Mouse (Mus musculus) CH12.LX (cell line): Measurements from ENCODE around the gene Prrt4. TPM values are rescaled to one million over a fixed set of nuclear protein-coding genes. Genes with fewer than 3 reads are reported as not detected.

ENCODE experiments used
- DNase-seq: peaks from one replicate; pipeline ENCODE4 v3.0.0-alpha.2; 2013; ENCODE audit errors: extremely low read depth
- H3K27ac ChIP-seq: 2 replicates; pipeline ENCODE4 v1.5.1; 2012; ENCODE audit warnings: low read depth, mild to moderate bottlenecking, control low read depth, moderate library complexity; ENCODE audit not compliant: insufficient read depth
- H3K27me3 ChIP-seq: replicated peaks from 2 replicates; pipeline ENCODE3; 2012; ENCODE audit warnings: inconsistent platforms
- H3K36me3 ChIP-seq, 2 experiments: replicated peaks in 1 of 2; 2 replicates each; pipeline versions ENCODE3 to v1.6.1; 2012; ENCODE audit warnings: inconsistent platforms in 1 of 2, low read length in 1 of 2, mild to moderate bottlenecking in 1 of 2, mixed read lengths in 1 of 2, moderate library complexity in 1 of 2; ENCODE audit not compliant: control insufficient read depth in 1 of 2, insufficient read depth in 1 of 2
- H3K4me1 ChIP-seq, 2 experiments: 2 replicates each; pipeline ENCODE4 v1.6.1; 2012; ENCODE audit warnings: inconsistent platforms in 1 of 2, moderate library complexity in 1 of 2; ENCODE audit not compliant: insufficient read depth in 2 of 2, control insufficient read depth in 1 of 2
- H3K4me2 ChIP-seq: 2 replicates; pipeline ENCODE4 v1.6.1; 2012; ENCODE audit warnings: low read depth, mild to moderate bottlenecking, control low read depth; ENCODE audit not compliant: poor library complexity, insufficient read depth, severe bottlenecking
- H3K4me3 ChIP-seq, 3 experiments: fragments of 150-350 bp in 1 of 3; sonication (generic) in 1 of 3; replicated peaks in 1 of 3; 2 replicates each; pipeline versions ENCODE3 to v1.5.1; 2011 to 2012; ENCODE audit warnings: low read depth in 2 of 3, low read length in 2 of 3, mild to moderate bottlenecking in 2 of 3, moderate library complexity in 2 of 3, control low read depth in 1 of 3, improper control_type of control experiment in 1 of 3, inconsistent platforms in 1 of 3, mixed read lengths in 1 of 3; ENCODE audit not compliant: poor library complexity in 1 of 3
- H3K79me2 ChIP-seq: replicated peaks from 2 replicates; pipeline ENCODE4 v1.6.1; 2012; ENCODE audit warnings: mild to moderate bottlenecking, moderate library complexity; ENCODE audit not compliant: control insufficient read depth, poor library complexity, insufficient read depth, severe bottlenecking; ENCODE audit errors: extremely low read depth
- H3K9ac ChIP-seq: 2 replicates; pipeline ENCODE4 v1.6.1; 2012; ENCODE audit warnings: low read depth, mild to moderate bottlenecking, control low read depth, moderate library complexity; ENCODE audit not compliant: insufficient read depth
- H3K9me3 ChIP-seq: replicated peaks from 2 replicates; pipeline ENCODE3; 2012; ENCODE audit warnings: low read length, inconsistent platforms, mixed read lengths
- CHD1 ChIP-seq: IDR thresholded peaks from 2 replicates; pipeline ENCODE4 v1.6.1; 2012; ENCODE audit warnings: low read depth, low read length, improper control_type of control experiment, inconsistent platforms
- E2F4 ChIP-seq: IDR thresholded peaks from 2 replicates; pipeline ENCODE4 v1.6.1; 2011; ENCODE audit warnings: low read depth, low read length, improper control_type of control experiment; ENCODE audit not compliant: insufficient replicate concordance
- ELF1 ChIP-seq: IDR thresholded peaks from 2 replicates; pipeline ENCODE4 v1.6.1; 2014; ENCODE audit warnings: low read depth, mild to moderate bottlenecking, inconsistent platforms, low read length, improper control_type of control experiment
- ETS1 ChIP-seq: conservative IDR thresholded peaks from 2 replicates; pipeline ENCODE4 v1.6.1; 2012; ENCODE audit warnings: low read depth, mild to moderate bottlenecking, inconsistent platforms, low read length, improper control_type of control experiment, moderate library complexity
- HCFC1 ChIP-seq: IDR thresholded peaks from 2 replicates; pipeline ENCODE4 v1.6.1; 2012; ENCODE audit warnings: low read depth, mild to moderate bottlenecking, inconsistent platforms, low read length, improper control_type of control experiment
- IRF4 ChIP-seq: IDR thresholded peaks from 2 replicates; pipeline ENCODE4 v1.6.1; 2014; ENCODE audit warnings: low read depth, mild to moderate bottlenecking, inconsistent platforms, low read length, improper control_type of control experiment
- JUN ChIP-seq: IDR thresholded peaks from 2 replicates; pipeline ENCODE4 v1.6.1; 2011; ENCODE audit warnings: low read depth, mild to moderate bottlenecking, low read length, improper control_type of control experiment, moderate library complexity; ENCODE audit not compliant: insufficient read depth
- MAX ChIP-seq: IDR thresholded peaks from 2 replicates; pipeline ENCODE4 v1.6.1; 2011; ENCODE audit warnings: low read length, improper control_type of control experiment
- MEF2A ChIP-seq: IDR thresholded peaks from 2 replicates; pipeline ENCODE4 v1.6.1; 2014; ENCODE audit warnings: low read depth, mild to moderate bottlenecking, inconsistent platforms, low read length, improper control_type of control experiment, borderline replicate concordance
- NELFE ChIP-seq: IDR thresholded peaks from 2 replicates; pipeline ENCODE4 v1.6.1; 2011; ENCODE audit warnings: low read depth, low read length, improper control_type of control experiment
- NRF1 ChIP-seq: IDR thresholded peaks from 2 replicates; pipeline ENCODE4 v1.6.1; 2014; ENCODE audit warnings: low read depth, mild to moderate bottlenecking, inconsistent platforms, low read length, improper control_type of control experiment, moderate library complexity
- PAX5 ChIP-seq: IDR thresholded peaks from 2 replicates; pipeline ENCODE4 v1.6.1; 2012; ENCODE audit warnings: low read length, inconsistent platforms, mixed read lengths
- RAD21 ChIP-seq: IDR thresholded peaks from 2 replicates; pipeline ENCODE4 v1.6.1; 2011; ENCODE audit warnings: low read depth, mild to moderate bottlenecking, low read length, improper control_type of control experiment, moderate library complexity
- RCOR1 ChIP-seq: conservative IDR thresholded peaks from 2 replicates; pipeline ENCODE4 v1.6.1; 2012; ENCODE audit warnings: low read depth, mild to moderate bottlenecking, inconsistent platforms, low read length, improper control_type of control experiment
- TBP ChIP-seq: conservative IDR thresholded peaks from 2 replicates; pipeline ENCODE4 v1.6.1; 2011; ENCODE audit warnings: low read depth, low read length, improper control_type of control experiment
- TCF12 ChIP-seq: IDR thresholded peaks from 2 replicates; pipeline ENCODE4 v1.6.1; 2014; ENCODE audit warnings: low read depth, mild to moderate bottlenecking, inconsistent platforms, low read length, improper control_type of control experiment
- UBTF ChIP-seq: IDR thresholded peaks from 2 replicates; pipeline ENCODE4 v1.6.1; 2012; ENCODE audit warnings: low read depth, mild to moderate bottlenecking, inconsistent platforms, low read length, improper control_type of control experiment, moderate library complexity
- USF1 ChIP-seq: IDR thresholded peaks from 2 replicates; pipeline ENCODE4 v1.6.1; 2014; ENCODE audit warnings: low read depth, mild to moderate bottlenecking, inconsistent platforms, low read length, improper control_type of control experiment
- ZC3H11A ChIP-seq: IDR thresholded peaks from 2 replicates; pipeline ENCODE4 v1.6.1; 2012; ENCODE audit warnings: low read depth, mild to moderate bottlenecking, inconsistent platforms, low read length, improper control_type of control experiment
- ZMIZ1 ChIP-seq: IDR thresholded peaks from 2 replicates; pipeline ENCODE4 v1.6.1; 2012; ENCODE audit warnings: low read depth, mild to moderate bottlenecking, inconsistent platforms, low read length, improper control_type of control experiment
- dilution Hi-C: fragments of 300-500 bp; cut with MboI; formaldehyde crosslinking; loops from 2 replicates; pipeline ENCODE4 v1.14.3; 2020; ENCODE audit warnings: low sequenced_read_pairs; ENCODE audit not compliant: extremely low pct_unique_long_range_greater_than_20kb, extremely low pct_ligation_motif_present
- in situ Hi-C: fragments of 300-500 bp; cut with MboI; formaldehyde crosslinking; loops from 3 replicates; pipeline ENCODE4 v1.14.3; 2019; ENCODE audit warnings: low sequenced_read_pairs, low pct_ligation_motif_present, low pct_unique_long_range_greater_than_20kb, mixed read lengths
- polyA plus RNA-seq: library from polyadenylated mRNA; unstranded; fragments of >175 nt; gene quantifications from 2 replicates; pipeline ENCODE4 v1.2.1, GENCODE M21; 2012; ENCODE audit warnings: low read depth; ENCODE audit not compliant: insufficient read length
- total RNA-seq, 2 experiments: library from RNA; depleted of rRNA; stranded (reverse); fragments of 300-350 nt in 1 of 2; fragments of >200 nt in 1 of 2; gene quantifications; 2 replicates each; pipeline ENCODE4 v1.2.3; 2012 to 2014

Prrt4 gene
- total and polyA plus RNA-seq, 3 experiments: not detected

DNA sequence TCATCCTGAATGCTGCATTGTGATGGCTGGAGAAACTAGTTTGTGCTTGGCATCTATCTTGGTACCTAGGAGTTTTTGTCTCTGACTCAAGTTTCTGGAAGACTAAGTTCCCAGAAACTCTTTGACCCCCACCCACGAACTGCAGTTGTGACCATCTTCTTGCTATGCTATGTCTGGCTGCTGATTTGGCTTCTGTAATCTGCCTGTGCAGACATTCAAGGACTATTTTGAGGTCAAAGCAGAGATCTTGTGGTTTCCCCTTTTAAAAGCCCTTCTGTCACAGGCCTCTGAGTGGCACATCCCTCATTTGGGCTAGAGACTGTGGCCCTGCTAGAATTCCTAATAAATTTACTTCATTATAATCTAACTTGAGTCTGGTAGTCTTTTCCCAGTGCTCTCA, 8.6 kb upstream of the Prrt4 start:
- no peak overlapping the region for H3K4me2 ChIP-seq
- H3K27me3 ChIP-seq: peaks cover 52% of the 10 kb centered on the region
- H3K4me3 ChIP-seq: no peak overlapping the region
- dilution Hi-C loops: no loop called here
- H3K4me1 ChIP-seq: 0 out of 4 replicates have a peak, but pooled peaks cover 0 to 3% of the 10 kb centered on the region in 2 experiments
- no peak overlapping the region for H3K27ac ChIP-seq
- TF ChIP-seq UBTF: no peak
- TF ChIP-seq NELFE: no peak
- no peak for TF ChIP-seq RCOR1
- no peak for TF ChIP-seq ZMIZ1
- TF ChIP-seq HCFC1: no peak
- TF ChIP-seq JUN: no peak
- no peak for TF ChIP-seq RAD21
- no peak for TF ChIP-seq ETS1
- TF ChIP-seq MAX: no peak
- no peak for TF ChIP-seq IRF4
- no peak for TF ChIP-seq ELF1
- no peak for TF ChIP-seq CHD1
- TF ChIP-seq ZC3H11A: no peak
- H3K79me2 ChIP-seq: no peaks in the 10 kb centered on the region
- no peaks in the 10 kb centered on the region for H3K9me3 ChIP-seq
- in situ Hi-C loops: no loop called here
- no peak for DNase-seq
- H3K36me3 ChIP-seq: no peaks in the 10 kb centered on the region
- no peak overlapping the region for H3K9ac ChIP-seq

DNA sequence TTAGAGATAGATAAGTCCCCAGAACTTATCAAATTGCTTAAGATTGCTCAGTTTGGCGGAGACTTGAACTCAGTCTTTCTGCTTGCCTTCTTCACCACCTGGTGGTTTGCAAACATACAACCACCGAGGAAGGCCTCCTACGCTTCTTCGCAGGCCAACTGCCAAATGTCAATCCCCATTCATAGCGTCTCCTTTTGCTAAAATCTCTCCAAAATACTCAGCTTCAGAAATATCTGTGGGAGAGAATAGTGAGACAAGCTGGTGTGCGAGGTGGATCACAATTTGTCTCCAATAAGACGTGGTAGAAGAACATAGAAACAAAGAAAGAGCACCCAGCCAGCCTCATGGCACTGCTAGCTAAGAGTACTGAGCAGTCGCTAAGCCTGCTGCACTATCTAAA, 459 bp upstream of the Prrt4 start:
- in situ Hi-C loops (no loop called here), dilution Hi-C loops (no loop called here)
- H3K79me2 ChIP-seq: no peaks in the 10 kb centered on the region
- no peak for TF ChIP-seq JUN
- no peak for TF ChIP-seq E2F4
- TF ChIP-seq MEF2A: no peak
- no peak for TF ChIP-seq USF1
- no peak for TF ChIP-seq TBP
- TF ChIP-seq TCF12: no peak
- no peak for TF ChIP-seq PAX5
- TF ChIP-seq NRF1: no peak
- no peak for TF ChIP-seq ELF1
- no peak for TF ChIP-seq RAD21
- no peak overlapping the region for H3K9ac ChIP-seq
- DNase-seq: no peak
- H3K9me3 ChIP-seq: no peaks in the 10 kb centered on the region
- no peaks in the 10 kb centered on the region for H3K4me1 ChIP-seq
- H3K4me2 ChIP-seq: no peak overlapping the region
- no peak overlapping the region for H3K4me3 ChIP-seq
- H3K27me3 ChIP-seq: peaks cover 79% of the 10 kb centered on the region
- H3K36me3 ChIP-seq: no peaks in the 10 kb centered on the region
- no peak overlapping the region for H3K27ac ChIP-seq
